Mouse (Mus musculus) urinary bladder, postnatal 14 days (tissue): ENCODE data around the gene C87977.
"Not testable (repeated sequence)": the region's sequence is repeated elsewhere in the genome, so short reads cannot be mapped to it uniquely, and the experiment has no call there.

Source experiments
- DNase-seq: peaks from one replicate; pipeline ENCODE4 v3.0.0; 2021; ENCODE audit warnings: low spot score

Gene C87977

DNA sequence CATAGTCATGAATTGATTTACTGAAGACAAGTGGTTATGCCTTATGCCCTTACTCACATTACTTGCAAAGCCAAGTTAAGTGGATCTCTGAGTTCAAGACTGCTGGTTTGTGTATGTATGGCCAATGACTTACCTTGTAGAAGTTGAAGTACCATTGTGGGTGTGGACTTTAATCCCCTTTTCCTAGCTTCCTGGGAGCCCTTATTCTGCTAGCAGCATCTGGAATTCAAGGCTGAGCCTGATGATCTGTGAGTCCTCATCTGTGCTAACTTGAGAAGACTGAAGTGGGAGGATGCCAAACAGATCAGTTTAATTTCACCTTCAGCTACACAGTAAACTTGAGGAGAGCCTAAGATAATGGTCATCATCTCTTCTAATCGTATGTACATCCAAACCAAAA is at the start of gene C87977:
Gene C87977, minus strand, starts transcription at position 101 of the 400 bp plus-strand sequence.
- DNase-seq, result not testable (repeated sequence)

DNA sequence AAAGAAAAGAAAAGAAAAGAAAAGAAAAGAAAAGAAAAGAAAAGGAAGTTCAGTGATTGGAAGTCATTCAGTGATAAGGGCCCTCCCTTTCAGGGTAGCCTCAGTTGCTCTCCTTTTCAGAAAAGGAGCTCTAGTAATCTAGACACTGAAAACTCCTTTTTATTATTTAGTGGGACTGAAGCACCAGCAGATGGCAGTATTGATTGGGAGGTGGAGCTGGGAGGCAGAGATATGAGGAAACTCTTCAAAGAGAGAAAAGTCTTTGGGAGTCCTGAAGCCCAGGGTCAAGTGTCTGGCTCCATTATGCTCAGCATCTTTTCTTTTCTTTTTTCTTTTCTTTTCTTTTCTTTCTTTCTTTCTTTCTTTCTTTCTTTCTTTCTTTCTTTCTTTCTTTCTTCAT is 41.6 kb upstream of the C87977 start:
- not testable (repeated sequence) for DNase-seq

DNA sequence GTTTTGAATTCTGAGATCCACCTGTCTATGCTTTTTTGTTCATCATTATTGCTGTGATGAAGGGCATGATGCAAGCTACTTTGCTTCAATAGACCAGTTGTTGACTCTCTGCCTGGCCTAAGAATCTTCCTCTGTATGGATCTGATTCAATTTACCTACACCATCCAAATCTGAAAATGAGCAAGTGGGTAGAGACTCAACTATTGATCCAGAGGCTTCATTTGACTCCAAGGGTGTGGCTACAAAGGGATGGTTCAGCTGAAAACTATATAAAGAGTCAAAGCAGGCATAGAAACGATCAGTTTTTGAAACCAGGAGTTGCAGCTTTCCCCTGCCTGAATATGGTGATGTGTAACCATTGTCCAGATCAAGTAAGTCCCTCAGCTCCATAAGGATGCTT is 22.7 kb downstream of the C87977 start, which contains the start of gene Oog2:
Gene Oog2, plus strand, starts transcription at position 301 of the 400 bp plus-strand sequence.
- no peak for DNase-seq

DNA sequence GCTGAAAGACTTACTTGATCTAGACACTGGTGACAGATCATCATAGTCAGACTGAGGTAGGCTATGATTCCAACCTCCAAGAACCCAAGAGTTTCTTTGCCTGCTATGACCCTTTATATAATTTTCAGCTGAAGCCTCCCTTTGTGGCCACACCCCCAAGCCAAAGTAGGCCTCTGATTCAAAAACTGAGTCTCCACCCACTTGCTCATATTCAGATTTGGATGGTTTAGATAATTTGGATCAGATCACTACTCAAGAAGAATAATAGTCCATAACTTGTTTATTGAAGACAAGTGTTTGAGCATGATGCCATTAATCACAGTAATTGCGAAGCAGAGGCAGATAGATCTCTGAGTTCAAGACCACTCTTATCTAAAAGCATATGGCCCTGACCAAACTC is 50.6 kb downstream of the C87977 start, which contains the start of gene Oog3:
Gene Oog3, minus strand, starts transcription at position 101 of the 400 bp plus-strand sequence.
- DNase-seq, result no peak
